Mouse (Mus musculus) erythroblast, embryonic 14.5 days (primary cell): ENCODE measurements around the gene Olfr319. TPM values are rescaled to one million over a fixed set of nuclear protein-coding genes. Genes with fewer than 3 reads are reported as not detected.
"Not testable (repeated sequence)": the region's sequence is repeated elsewhere in the genome, so short reads cannot be mapped to it uniquely, and the experiment has no call there.

Experiments used
- H3K27me3 ChIP-seq: 2 replicates; pipeline ENCODE4 v1.6.1; 2012; ENCODE audit warnings: inconsistent platforms; ENCODE audit not compliant: control insufficient read depth
- H3K36me3 ChIP-seq: 2 replicates; pipeline ENCODE4 v1.6.1; 2012; ENCODE audit warnings: mild to moderate bottlenecking, inconsistent platforms; ENCODE audit not compliant: control insufficient read depth
- H3K4me1 ChIP-seq: 2 replicates; pipeline ENCODE4 v1.6.1; 2012; ENCODE audit warnings: inconsistent platforms; ENCODE audit not compliant: control insufficient read depth
- H3K4me3 ChIP-seq: replicated peaks from 2 replicates; pipeline ENCODE3; 2012; ENCODE audit warnings: moderate library complexity, mild to moderate bottlenecking, inconsistent platforms
- H3K9me3 ChIP-seq: 2 replicates; pipeline ENCODE4 v1.6.1; 2012; ENCODE audit warnings: low read length, inconsistent platforms, mixed read lengths; ENCODE audit not compliant: control insufficient read depth
- GATA1 ChIP-seq: IDR thresholded peaks from 2 replicates; pipeline ENCODE4 v1.6.1; 2012; ENCODE audit warnings: low read length, inconsistent platforms, mixed read lengths
- TAL1 ChIP-seq: IDR thresholded peaks from 3 replicates; pipeline ENCODE4 v1.6.1; 2012; ENCODE audit warnings: low read length, inconsistent platforms, mixed read lengths
- polyA plus RNA-seq: library from polyadenylated mRNA; stranded (reverse); fragments of >175 nt; gene quantifications from 2 replicates; pipeline ENCODE4 v1.2.3, GENCODE M21; 2012

The Olfr319 gene
- not detected in 2 replicates for polyA plus RNA-seq

DNA sequence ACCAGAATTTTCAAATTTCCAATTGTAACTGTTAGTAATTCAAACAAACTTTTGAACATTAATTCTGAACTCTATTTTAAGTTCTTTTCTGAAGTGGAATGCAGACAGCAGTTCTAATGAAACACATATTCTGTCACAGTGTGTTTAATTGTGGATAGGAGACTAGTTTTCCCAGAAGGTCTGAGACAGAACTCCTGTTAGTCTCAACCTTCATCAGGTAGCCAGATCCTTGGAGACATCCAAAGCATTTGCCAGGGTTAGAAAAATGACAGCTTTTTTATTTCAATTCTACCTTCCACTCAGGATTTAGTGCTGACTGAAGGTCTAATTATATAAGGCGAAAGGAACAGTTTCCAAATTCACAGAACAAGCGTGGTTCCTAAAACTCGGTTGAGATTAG lies at the start of gene Olfr319:
Gene Olfr319, plus strand, starts transcription at position 301 of the 400 bp plus-strand sequence.
- Histone ChIP-seq H3K4me3 (no peak within 1 kb of the TSS), H3K4me1 (no peaks in the 10 kb centered on the region), H3K27me3 (no peaks in the 10 kb centered on the region), H3K9me3 (peaks cover 9% of the 10 kb centered on the region), H3K36me3 (no peaks in the 10 kb centered on the region)
- no peak for TF ChIP-seq TAL1
- no peak for TF ChIP-seq GATA1

- no peaks in the 10 kb centered on the region for H3K9me3 ChIP-seq
- H3K27me3 ChIP-seq = 0 out of 2 replicates have a peak, but pooled peaks cover 2% of the 10 kb centered on the region
- TF ChIP-seq GATA1 (no peak), TAL1 (no peak)
- H3K36me3 ChIP-seq = peaks cover 46% of the 10 kb centered on the region
- H3K4me1 ChIP-seq = peaks cover 2% of the 10 kb centered on the region; the same call in 1 of the 2 replicates
- no peak overlapping the region for H3K4me3 ChIP-seq
Observed at GRCm38 (mm10) chr11:58655151-58655550, 43.8 kb upstream of the Olfr319 start.

- Histone ChIP-seq H3K27me3 (0 out of 2 replicates have a peak, but pooled peaks cover 2% of the 10 kb centered on the region), H3K4me1 (no peaks in the 10 kb centered on the region), H3K9me3 (no peaks in the 10 kb centered on the region), H3K36me3 (peaks cover 14% of the 10 kb centered on the region), H3K4me3 (no peak within 1 kb of the TSS)
- no peak for TF ChIP-seq TAL1
- no peak for TF ChIP-seq GATA1
Observed at GRCm38 (mm10) chr11:58658596-58658995, 40.4 kb upstream of the Olfr319 start, which contains the start of gene Olfr322. Olfr322 (plus strand) TSS chr11:58658782.

- no peaks in the 10 kb centered on the region for H3K36me3 ChIP-seq
- H3K9me3 ChIP-seq = no peaks in the 10 kb centered on the region
- TF ChIP-seq TAL1 (no peak), GATA1 (no peak)
Observed at GRCm38 (mm10) chr11:58669252-58669651, 29.7 kb upstream of the Olfr319 start.

GRCm38 (mm10) chr11:58671825-58672224 lies 27.1 kb upstream of the Olfr319 start:
- H3K4me3 ChIP-seq = no peak overlapping the region
- TF ChIP-seq TAL1 (no peak), GATA1 (no peak)
- no peaks in the 10 kb centered on the region for H3K9me3 ChIP-seq
- no peaks in the 10 kb centered on the region for H3K27me3 ChIP-seq
- H3K4me1 ChIP-seq = no peaks in the 10 kb centered on the region
- H3K36me3 ChIP-seq = no peaks in the 10 kb centered on the region

More at GRCm38 (mm10) chr11:58669252-58669651, 29.7 kb upstream of the Olfr319 start:
- H3K4me1 ChIP-seq = no peaks in the 10 kb centered on the region
- no peak overlapping the region for H3K4me3 ChIP-seq
- H3K27me3 ChIP-seq = no peaks in the 10 kb centered on the region

DNA sequence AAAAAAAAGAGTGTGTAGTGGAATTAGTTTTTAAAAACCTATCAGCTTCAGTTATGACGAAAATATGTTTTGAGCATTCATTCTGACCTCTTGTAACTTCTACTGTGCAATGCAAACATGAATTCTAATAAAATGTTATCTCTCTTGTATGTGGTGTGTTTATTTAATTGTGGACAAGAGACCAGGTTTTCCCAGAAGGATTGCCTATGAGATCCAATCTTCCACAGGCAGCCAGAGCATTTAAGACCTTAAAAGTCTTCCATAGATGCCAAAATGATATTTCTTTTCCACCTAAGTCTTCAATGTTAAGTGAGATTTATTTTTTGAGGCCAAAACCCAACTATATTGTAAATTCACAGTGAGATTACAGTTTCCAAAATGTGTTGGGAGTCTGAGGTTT lies 18.2 kb upstream of the Olfr319 start, which contains the start of gene Olfr320:
Gene Olfr320, plus strand, starts transcription at position 301 of the 400 bp plus-strand sequence.
- TF ChIP-seq GATA1 = no peak
- H3K27me3 ChIP-seq = no peaks in the 10 kb centered on the region
- H3K36me3 ChIP-seq = no peaks in the 10 kb centered on the region

GRCm38 (mm10) chr11:58709086-58709485 lies 10.1 kb downstream of the Olfr319 start:
- Histone ChIP-seq H3K4me3 (no peak overlapping the region), H3K36me3 (no peaks in the 10 kb centered on the region), H3K27me3 (no peaks in the 10 kb centered on the region), H3K9me3 (no peaks in the 10 kb centered on the region), H3K4me1 (no peaks in the 10 kb centered on the region)
- TF ChIP-seq GATA1 = no peak
- no peak for TF ChIP-seq TAL1

More for the DNA sequence above, 18.2 kb upstream of the Olfr319 start, which contains the start of gene Olfr320:
- Histone ChIP-seq H3K4me1 (no peaks in the 10 kb centered on the region), H3K4me3 (no peak within 1 kb of the TSS), H3K9me3 (no peaks in the 10 kb centered on the region)

GRCm38 (mm10) chr11:58717723-58718122 lies 18.8 kb downstream of the Olfr319 start:
- not testable (repeated sequence) for H3K4me3 ChIP-seq, H3K36me3 ChIP-seq, H3K4me1 ChIP-seq, H3K9me3 ChIP-seq, H3K27me3 ChIP-seq

DNA sequence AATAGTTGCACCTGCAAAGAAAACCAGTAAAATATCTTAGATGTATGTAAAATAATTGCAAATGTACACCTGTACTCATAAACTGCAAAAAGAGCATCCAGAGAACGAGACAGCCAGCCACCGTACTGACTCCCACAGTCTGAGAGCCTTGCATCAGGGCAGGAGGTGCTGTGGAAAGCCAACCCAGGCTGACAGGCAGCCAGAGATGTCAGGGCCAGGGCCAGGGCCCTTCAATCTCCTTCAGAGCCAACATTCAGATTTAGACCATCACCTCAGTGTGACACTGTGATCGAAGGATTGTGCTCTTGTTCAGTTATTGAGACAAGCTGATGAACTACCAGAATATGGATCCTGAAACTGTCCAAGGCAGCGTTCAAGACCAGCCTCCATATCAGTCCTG lies 20.7 kb downstream of the Olfr319 start:
- no peak overlapping the region for H3K4me3 ChIP-seq
- H3K4me1 ChIP-seq = no peaks in the 10 kb centered on the region
- no peaks in the 10 kb centered on the region for H3K9me3 ChIP-seq
- TF ChIP-seq GATA1 (no peak), TAL1 (no peak)
- no peaks in the 10 kb centered on the region for H3K27me3 ChIP-seq
- no peaks in the 10 kb centered on the region for H3K36me3 ChIP-seq

DNA sequence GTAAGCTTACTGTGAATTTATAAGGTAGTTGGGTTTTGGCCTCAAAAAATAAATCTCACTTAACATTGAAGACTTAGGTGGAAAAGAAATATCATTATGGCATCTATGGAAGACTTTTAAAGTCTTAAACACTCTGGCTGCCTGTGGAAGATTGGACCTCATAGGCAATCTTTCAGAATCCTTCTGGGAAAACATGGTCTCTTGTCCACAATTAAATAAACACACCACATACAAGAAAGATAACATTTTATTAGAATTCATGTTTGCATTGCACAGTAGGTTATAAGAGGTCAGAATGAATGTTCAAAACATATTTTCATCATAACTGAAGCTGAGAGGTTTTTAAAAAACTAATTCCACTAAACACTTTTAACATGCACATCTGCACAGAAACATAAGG lies 25.0 kb downstream of the Olfr319 start, which contains the start of gene Olfr318:
Gene Olfr318, minus strand, starts transcription at position 101 of the 400 bp plus-strand sequence.
- H3K27me3 ChIP-seq = no peaks in the 10 kb centered on the region
- no peaks in the 10 kb centered on the region for H3K9me3 ChIP-seq
- no peak within 1 kb of the TSS for H3K4me3 ChIP-seq
- H3K36me3 ChIP-seq = no peaks in the 10 kb centered on the region
- no peak for TF ChIP-seq GATA1
- no peak for TF ChIP-seq TAL1
- H3K4me1 ChIP-seq = no peaks in the 10 kb centered on the region

DNA sequence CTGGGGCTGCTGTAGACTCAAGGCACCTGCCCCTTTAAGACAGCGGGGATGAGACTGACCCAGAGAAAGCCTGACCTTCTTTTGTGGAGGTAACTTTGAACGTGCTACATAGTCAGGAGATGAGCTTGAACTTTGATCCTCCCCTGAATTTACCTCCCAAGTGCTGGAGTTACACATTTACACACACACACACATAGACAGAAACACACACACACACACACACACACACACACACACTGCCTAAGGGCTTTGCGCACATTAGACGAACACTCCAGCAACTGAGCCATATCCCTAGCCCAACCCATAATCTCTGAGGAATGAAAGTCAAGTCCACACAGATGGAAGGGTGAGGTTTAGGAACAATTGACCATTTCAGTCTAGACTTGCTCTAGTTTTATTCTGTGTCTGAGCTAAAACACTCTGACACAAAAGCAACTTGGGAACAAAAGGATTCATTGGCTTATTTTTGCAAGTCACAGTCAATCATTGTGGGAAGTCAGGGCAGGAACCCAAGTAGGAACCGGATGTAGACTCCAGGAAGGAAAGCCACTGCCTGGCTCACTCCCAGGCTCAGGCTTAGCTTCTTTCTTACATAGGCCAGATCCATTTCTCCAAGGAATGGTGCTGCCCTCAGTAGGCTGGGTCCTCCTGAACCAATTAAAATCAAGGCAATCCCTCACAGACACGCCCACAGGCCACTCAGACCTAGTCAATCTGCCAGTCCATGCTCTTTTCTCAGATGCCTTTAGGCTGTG lies 29.1 kb downstream of the Olfr319 start:
- H3K27me3 ChIP-seq, H3K4me1 ChIP-seq, H3K9me3 ChIP-seq, H3K4me3 ChIP-seq, H3K36me3 ChIP-seq: not testable (repeated sequence)
